Mouse (Mus musculus): ENCODE results near the gene Cpt1c. TPM values are rescaled to one million over a fixed set of nuclear protein-coding genes. Genes with fewer than 3 reads are reported as not detected.

Gene Cpt1c
- total and polyA plus RNA-seq, 3 experiments = 1.5 to 9.7 (median 2.1) TPM

DNA sequence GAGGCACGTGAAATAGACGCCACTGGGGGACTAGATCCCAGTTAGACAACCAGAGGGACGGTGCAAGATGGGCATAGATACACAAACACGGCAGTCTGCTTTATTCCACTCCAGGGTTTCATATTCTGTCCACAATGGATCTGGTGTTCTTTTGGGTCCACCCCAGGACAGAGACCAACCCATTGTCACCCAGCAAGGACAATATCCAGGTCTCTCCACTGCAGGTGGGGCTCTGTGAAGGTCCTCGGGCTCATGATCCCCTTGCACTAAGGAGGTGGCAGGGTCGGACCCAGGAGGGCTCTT, 417 bp upstream of the Cpt1c start:
- Histone ChIP-seq H3K4me3 (no peak overlapping the region), H3K27ac (no peak overlapping the region), H3K79me2 (replicated peaks; ENCODE audit: control insufficient read depth, insufficient read depth, low read length) (no peaks in the 10 kb centered on the region), H3K9ac (ENCODE audit: low read depth, low read length) (no peak overlapping the region), H3K4me1 (ENCODE audit: control insufficient read depth, insufficient read depth, low read length) (peaks cover 3% of the 10 kb centered on the region; the same call in 1 of the 2 replicates), H3K36me3 (ENCODE audit: control insufficient read depth, insufficient read depth, low read length) (no peaks in the 10 kb centered on the region), H3K27me3 (ENCODE audit: control insufficient read depth, insufficient read depth, low read length) (no peaks in the 10 kb centered on the region)
- DNase-seq = no peak
- 38% methylated on average over 6 of the region's 6 CpGs for WGBS
- intact Hi-C loops (cut with DNase I) = no loop called here
- TF ChIP-seq EP300 (IDR thresholded peaks at IDR 0.05; ENCODE audit: insufficient read depth, low read depth, low read length) (no peak), CTCF (IDR thresholded peaks at IDR 0.05) (no peak), POLR2A (IDR thresholded peaks at IDR 0.05; ENCODE audit: insufficient read depth, low read depth, low read length) (no peak)

DNA sequence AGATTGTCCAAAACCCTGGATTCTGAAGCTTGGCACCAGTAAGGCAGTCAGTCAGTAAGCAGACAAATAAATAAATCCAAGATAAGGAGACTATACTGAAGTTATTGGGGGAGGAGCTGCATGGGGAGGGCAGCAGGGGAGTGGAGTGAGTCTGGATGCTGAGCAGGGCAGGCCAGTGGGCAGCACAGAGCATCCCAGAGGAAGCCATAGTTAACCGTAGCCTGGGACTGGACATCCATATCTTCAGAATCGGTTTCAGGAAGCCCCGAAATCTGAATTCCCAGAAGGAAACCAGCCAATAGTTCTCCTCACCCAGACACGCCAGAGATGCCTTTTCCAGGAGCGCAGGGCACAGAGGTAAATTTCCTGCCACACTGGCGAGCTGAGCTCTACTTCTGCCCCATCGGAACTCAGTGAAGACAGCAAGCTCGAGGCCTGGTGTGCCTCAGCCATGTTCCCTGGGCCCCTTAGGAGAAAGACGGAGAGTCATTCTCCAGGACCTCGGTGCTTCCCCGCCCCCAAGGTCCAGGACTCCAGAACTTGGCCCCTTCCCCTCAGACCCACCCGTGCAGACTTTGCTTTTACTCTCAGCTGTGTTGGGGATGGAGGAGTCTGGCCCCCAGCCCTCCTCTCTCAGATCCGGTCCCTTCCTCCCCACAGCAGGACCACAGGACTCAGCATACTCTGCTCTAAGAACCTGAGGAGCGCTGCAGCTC, 1.1 kb downstream of the Cpt1c start:
- Histone ChIP-seq H3K9ac (ENCODE audit: low read depth, low read length) (peak overlapping the region; percentile 16; the same call in 1 of the 2 replicates), H3K36me3 (ENCODE audit: control insufficient read depth, insufficient read depth, low read length) (no peaks in the 10 kb centered on the region), H3K4me3 (peak overlapping the region; percentile 21), H3K27me3 (ENCODE audit: control insufficient read depth, insufficient read depth, low read length) (no peaks in the 10 kb centered on the region), H3K79me2 (replicated peaks; ENCODE audit: control insufficient read depth, insufficient read depth, low read length) (no peaks in the 10 kb centered on the region), H3K27ac (no peak overlapping the region), H3K4me1 (ENCODE audit: control insufficient read depth, insufficient read depth, low read length) (peaks cover 3% of the 10 kb centered on the region; the same call in 1 of the 2 replicates)
- intact Hi-C loops (cut with DNase I) = no loop called here
- no peak for TF ChIP-seq CTCF (IDR thresholded peaks at IDR 0.05)
- TF ChIP-seq POLR2A (IDR thresholded peaks at IDR 0.05; ENCODE audit: insufficient read depth, low read depth, low read length) = no peak
- no peak for TF ChIP-seq EP300 (IDR thresholded peaks at IDR 0.05; ENCODE audit: insufficient read depth, low read depth, low read length)
- no peak for DNase-seq
- 44% methylated on average over 14 of the region's 14 CpGs for WGBS

DNA sequence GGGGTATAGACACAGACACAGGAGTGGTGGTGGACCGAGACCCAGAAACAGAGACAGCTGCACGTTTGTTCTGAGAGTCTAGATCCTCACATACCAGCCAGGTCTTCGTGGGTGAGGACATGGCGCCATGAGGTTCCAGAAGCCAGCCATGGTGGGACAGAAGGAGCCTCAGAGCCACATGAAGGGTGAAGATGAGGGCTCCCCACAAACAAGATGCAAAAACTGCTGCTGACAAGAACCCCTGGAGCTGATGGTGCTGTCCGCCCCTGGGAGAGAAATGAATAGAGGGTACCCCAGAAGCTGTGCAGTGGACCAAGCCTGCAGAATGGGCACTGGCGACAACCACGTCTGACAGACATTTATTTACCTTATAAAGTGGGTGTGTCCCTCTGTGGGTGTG, 3.5 kb downstream of the Cpt1c start:
- Histone ChIP-seq H3K27me3 (ENCODE audit: control insufficient read depth, insufficient read depth, low read length) (no peaks in the 10 kb centered on the region), H3K4me3 (no peak overlapping the region), H3K4me1 (ENCODE audit: control insufficient read depth, insufficient read depth, low read length) (peaks cover 3% of the 10 kb centered on the region; the same call in 1 of the 2 replicates), H3K79me2 (replicated peaks; ENCODE audit: control insufficient read depth, insufficient read depth, low read length) (no peaks in the 10 kb centered on the region), H3K9ac (ENCODE audit: low read depth, low read length) (no peak overlapping the region), H3K27ac (no peak overlapping the region), H3K36me3 (ENCODE audit: control insufficient read depth, insufficient read depth, low read length) (no peaks in the 10 kb centered on the region)
- DNase-seq = no peak
- 77% methylated on average over 7 of the region's 7 CpGs for WGBS
- intact Hi-C loops (cut with DNase I) = no loop called here
- TF ChIP-seq POLR2A (IDR thresholded peaks at IDR 0.05; ENCODE audit: insufficient read depth, low read depth, low read length) (no peak), EP300 (IDR thresholded peaks at IDR 0.05; ENCODE audit: insufficient read depth, low read depth, low read length) (no peak), CTCF (IDR thresholded peaks at IDR 0.05) (no peak)

DNA sequence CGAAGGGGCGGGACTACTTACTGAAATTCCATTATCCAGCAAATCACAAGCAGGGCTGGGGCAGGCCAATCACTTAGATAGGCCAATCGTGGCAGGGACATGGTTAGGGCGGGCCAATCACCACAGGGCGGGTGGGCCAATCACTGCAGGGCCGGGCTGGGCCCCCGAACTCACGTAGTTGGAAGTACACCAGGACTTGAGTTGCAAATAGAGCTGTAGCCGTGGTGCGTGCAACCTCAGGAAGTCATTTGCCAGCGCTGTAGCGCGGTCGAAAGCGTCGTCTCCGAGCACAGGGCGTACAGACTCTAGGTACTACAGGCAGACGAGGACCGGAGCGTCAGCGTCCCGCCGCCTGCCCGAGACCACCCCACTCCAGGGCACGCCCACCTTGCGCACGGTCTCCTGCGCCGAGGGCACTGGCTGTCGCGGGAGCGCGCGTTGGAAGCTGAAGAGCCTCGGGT, 4.4 kb downstream of the Cpt1c start:
- Histone ChIP-seq H3K9ac (ENCODE audit: low read depth, low read length) (peak overlapping the region; percentile 41), H3K27me3 (ENCODE audit: control insufficient read depth, insufficient read depth, low read length) (no peaks in the 10 kb centered on the region), H3K4me1 (ENCODE audit: control insufficient read depth, insufficient read depth, low read length) (peaks cover 3% of the 10 kb centered on the region; the same call in 1 of the 2 replicates), H3K27ac (peak overlapping the region; percentile 70), H3K79me2 (replicated peaks; ENCODE audit: control insufficient read depth, insufficient read depth, low read length) (no peaks in the 10 kb centered on the region), H3K4me3 (peak overlapping the region; percentile 56), H3K36me3 (ENCODE audit: control insufficient read depth, insufficient read depth, low read length) (no peaks in the 10 kb centered on the region)
- TF ChIP-seq CTCF (IDR thresholded peaks at IDR 0.05) = no peak
- peak; percentile 63 for TF ChIP-seq POLR2A (IDR thresholded peaks at IDR 0.05; ENCODE audit: insufficient read depth, low read depth, low read length)
- TF ChIP-seq EP300 (IDR thresholded peaks at IDR 0.05; ENCODE audit: insufficient read depth, low read depth, low read length) = 0 out of 2 replicates have a peak, but pooled peaks have one; percentile 33
- DNase-seq = peak; percentile 78 to 87
- 1% methylated on average over 36 of the region's 36 CpGs for WGBS
- intact Hi-C loops (cut with DNase I) = no loop called here

DNA sequence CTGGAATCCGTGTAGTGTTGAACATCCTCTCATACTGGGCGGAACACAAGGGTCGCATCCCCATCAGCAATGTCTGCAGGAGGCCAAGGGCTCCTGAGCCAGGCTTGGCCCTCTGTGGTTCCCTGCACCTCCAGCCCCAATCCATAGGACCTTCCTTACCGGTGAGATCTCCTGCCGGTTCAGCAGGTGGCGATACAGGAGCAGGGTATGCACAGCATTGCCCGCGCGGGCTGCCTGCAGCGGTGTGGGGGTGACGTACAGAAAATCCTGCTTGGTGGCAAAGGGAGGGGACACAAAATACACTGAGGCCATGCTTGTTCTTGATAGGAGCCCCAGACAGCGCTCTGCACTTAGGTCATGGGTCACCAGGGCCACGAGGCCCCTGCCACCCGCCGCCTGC, 8.0 kb downstream of the Cpt1c start:
- no peak for DNase-seq
- no peaks in the 10 kb centered on the region for H3K79me2 ChIP-seq (replicated peaks; ENCODE audit: control insufficient read depth, insufficient read depth, low read length)
- TF ChIP-seq CTCF (IDR thresholded peaks at IDR 0.05) = no peak
- TF ChIP-seq EP300 (IDR thresholded peaks at IDR 0.05; ENCODE audit: insufficient read depth, low read depth, low read length) = no peak
- no peak for TF ChIP-seq POLR2A (IDR thresholded peaks at IDR 0.05; ENCODE audit: insufficient read depth, low read depth, low read length)
- H3K9ac ChIP-seq (ENCODE audit: low read depth, low read length) = no peak overlapping the region
- H3K27ac ChIP-seq = no peak overlapping the region
- H3K4me1 ChIP-seq (ENCODE audit: control insufficient read depth, insufficient read depth, low read length) = peaks cover 2% of the 10 kb centered on the region; the same call in 1 of the 2 replicates
- no peaks in the 10 kb centered on the region for H3K36me3 ChIP-seq (ENCODE audit: control insufficient read depth, insufficient read depth, low read length)
- no peak overlapping the region for H3K4me3 ChIP-seq
- WGBS = 70% methylated on average over 15 of the region's 15 CpGs
- intact Hi-C loops (cut with DNase I) = no loop called here
- no peaks in the 10 kb centered on the region for H3K27me3 ChIP-seq (ENCODE audit: control insufficient read depth, insufficient read depth, low read length)

DNA sequence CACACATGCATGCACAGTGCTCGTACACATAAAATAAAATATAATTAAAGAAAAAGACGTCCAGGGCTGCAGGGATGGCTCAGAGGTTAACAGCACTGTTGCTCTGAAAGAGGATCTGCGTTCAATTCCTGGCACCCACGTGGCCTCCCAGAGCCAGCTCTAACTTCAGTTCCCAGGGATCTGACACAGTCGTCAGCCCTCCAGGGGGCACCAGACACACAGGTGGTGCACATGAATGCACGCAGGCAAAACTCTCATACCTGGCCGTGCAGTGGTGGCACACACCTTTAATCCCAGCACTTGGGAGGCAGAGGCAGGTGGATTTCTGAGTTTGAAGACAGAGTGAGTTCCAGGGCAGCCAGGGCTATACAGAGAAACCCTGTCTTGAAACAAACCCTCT, 8.7 kb downstream of the Cpt1c start:
- H3K27me3 ChIP-seq (ENCODE audit: control insufficient read depth, insufficient read depth, low read length) = no peaks in the 10 kb centered on the region
- H3K9ac ChIP-seq (ENCODE audit: low read depth, low read length) = no peak overlapping the region
- peak; percentile 24 for TF ChIP-seq CTCF (IDR thresholded peaks at IDR 0.05)
- TF ChIP-seq POLR2A (IDR thresholded peaks at IDR 0.05; ENCODE audit: insufficient read depth, low read depth, low read length) = no peak
- no peak for TF ChIP-seq EP300 (IDR thresholded peaks at IDR 0.05; ENCODE audit: insufficient read depth, low read depth, low read length)
- H3K27ac ChIP-seq = no peak overlapping the region
- no peak overlapping the region for H3K4me3 ChIP-seq
- intact Hi-C loops (cut with DNase I) = no loop called here
- H3K4me1 ChIP-seq (ENCODE audit: control insufficient read depth, insufficient read depth, low read length) = peaks cover under 1% of the 10 kb centered on the region; the same call in 1 of the 2 replicates
- no peaks in the 10 kb centered on the region for H3K36me3 ChIP-seq (ENCODE audit: control insufficient read depth, insufficient read depth, low read length)
- DNase-seq = no peak
- WGBS = 71% methylated on average over 7 of the region's 7 CpGs
- no peaks in the 10 kb centered on the region for H3K79me2 ChIP-seq (replicated peaks; ENCODE audit: control insufficient read depth, insufficient read depth, low read length)

All from heart, adult 2 months (tissue).